Comparison of ENCODE assay signal across 10 mouse cellular contexts in genomic region chr1:135167435-135167834, GRCm38 (mm10). TPM values are rescaled to one million over a fixed set of nuclear protein-coding genes. Genes with fewer than 3 reads are reported as not detected.
DNase-seq lines count a peak whose midpoint lies in the region; TF ChIP-seq lines count a peak whose summit lies in the region.
"Had no signal": no experiment of that assay in that cellular context is flagged by ENCODE, and none has a peak within 500 bp of the region (broad histone marks: within the 10 kb centered on the region; RNA-seq: fewer than 3 reads in every experiment).

Gene Gpr37l1, minus strand, starts transcription at chr1:135167681.

- H3K4me1 ChIP-seq in E14TG2a.4 (replicated peaks; ENCODE audit: low read depth, low read length), result peaks cover 38% of the 10 kb centered on the region

- peak within 1 kb of the TSS; percentile 63 for H3K4me3 ChIP-seq in E14TG2a.4 (replicated peaks; ENCODE audit: low read length)
- H3K4me3 ChIP-seq: hindbrain, embryonic 10.5 days had no signal

- TF ChIP-seq CTCF in E14TG2a.4 (conservative IDR thresholded peaks at IDR 0.05; ENCODE audit: low read length), result no peak

- H3K9me3 ChIP-seq in E14TG2a.4 (ENCODE audit: low read length), result no peaks in the 10 kb centered on the region
- H3K9me3 ChIP-seq: hindbrain, embryonic 10.5 days had no signal

- peak; percentile 35 for DNase-seq in cerebellum, adult 11-12 months
- DNase-seq in cerebellum, adult 11 months, result no peak
- DNase-seq in layer of hippocampus, adult 11-12 months (ENCODE audit: low spot score), result peak; percentile 68
- DNase-seq in layer of hippocampus, adult 9-10 months (ENCODE audit: low spot score), result no peak
- peak in 1 of 2 experiments; percentile 68 for DNase-seq in layer of hippocampus, postnatal 36 days
- DNase-seq in ovary, adult 18-20 months (ENCODE audit: low spot score), result no peak
- DNase-seq in retina, postnatal 1 day, result no peak
- DNase-seq: B cell, adult 2 months had no signal

- H3K36me3 ChIP-seq in E14TG2a.4 (ENCODE audit: insufficient read depth, low read length), result no peaks in the 10 kb centered on the region
- H3K36me3 ChIP-seq: hindbrain, embryonic 10.5 days had no signal

- H3K27me3 ChIP-seq in E14TG2a.4 (ENCODE audit: insufficient read depth, low read length), result peaks cover 6% of the 10 kb centered on the region

RNA-seq across cellular contexts. Expression of gene Gpr37l1, which starts in this region (rescaled TPM):
- 100 to 1,000 TPM; 188 to 199 TPM for total RNA-seq in layer of hippocampus, postnatal 36 days (2021)

Comparison
In these comparisons a context has a peak if more than half of its experiments do, and no peak if none do; other contexts are left out.
1. DNase-seq: peak in cerebellum, adult 11-12 months (single experiment) and layer of hippocampus, adult 11-12 months (single experiment); none in cerebellum, adult 11 months (single experiment), layer of hippocampus, adult 9-10 months (single experiment), ovary, adult 18-20 months (single experiment) and retina, postnatal 1 day (single experiment).